Mouse (Mus musculus) cerebellum, adult 2 months (tissue): ENCODE data around the gene Fam69a.

ENCODE experiments used
- CTCF ChIP-seq: fragments of 200-500 bp; IDR thresholded peaks from 2 replicates; pipeline ENCODE4 v1.5.1; 2011; ENCODE audit warnings: low read depth, mild to moderate bottlenecking, control low read depth, low read length, moderate library complexity, borderline replicate concordance; ENCODE audit not compliant: insufficient read depth
- POLR2A ChIP-seq: fragments of 200-500 bp; IDR thresholded peaks from 2 replicates; pipeline ENCODE4 v1.6.1; 2011; ENCODE audit warnings: low read length, control low read depth, borderline replicate concordance; ENCODE audit not compliant: insufficient read depth

GRCm38 (mm10) chr5:107936625-107937389 lies 50.1 kb downstream of the Fam69a start:
- TF ChIP-seq CTCF (no peak), POLR2A (no peak)
